Mouse (Mus musculus): ENCODE measurements around the gene Smox. TPM values are rescaled to one million over a fixed set of nuclear protein-coding genes. Genes with fewer than 3 reads are reported as not detected.

Smox gene
- polyA plus RNA-seq, 1 experiment = 28.7 TPM

DNA sequence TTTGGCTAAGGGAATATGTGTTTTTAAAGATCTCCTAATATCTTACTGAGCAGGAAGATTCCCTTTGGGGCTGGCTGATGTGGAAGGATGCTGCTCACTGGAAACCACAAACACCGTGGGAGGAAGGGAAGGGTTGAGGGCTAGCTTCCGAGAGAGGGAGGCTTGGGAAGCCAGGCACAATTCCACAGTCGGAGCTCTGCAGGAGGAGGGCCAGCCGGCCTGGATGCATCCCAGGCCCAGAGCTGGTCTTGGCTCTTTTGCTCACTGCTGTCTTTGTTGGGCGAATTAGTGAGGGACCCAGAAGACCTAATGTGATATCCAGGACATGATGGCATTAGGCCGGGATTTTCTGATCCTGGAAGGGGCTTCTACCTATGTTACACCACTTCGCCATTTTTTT lies 6.9 kb downstream of the Smox start:
- H3K27ac ChIP-seq (ENCODE audit: insufficient read depth, low read depth, low read length) = no peak overlapping the region
- no peak for TF ChIP-seq POLR2A (IDR thresholded peaks at IDR 0.05; ENCODE audit: low read depth, low read length)
- TF ChIP-seq CTCF (IDR thresholded peaks at IDR 0.05; ENCODE audit: extremely low read depth, insufficient read length, insufficient replicate concordance, low read depth, low read length) = no peak
- H3K4me1 ChIP-seq (ENCODE audit: control insufficient read depth, insufficient read depth, insufficient read length, low read length) = peaks cover 15% of the 10 kb centered on the region
- H3K36me3 ChIP-seq (ENCODE audit: control insufficient read depth, insufficient read depth, low read length) = no peaks in the 10 kb centered on the region
- WGBS = 74% methylated on average over 7 of the region's 7 CpGs
- no peak overlapping the region for H3K4me3 ChIP-seq (ENCODE audit: low read depth, low read length)
- no peaks in the 10 kb centered on the region for H3K27me3 ChIP-seq (ENCODE audit: control insufficient read depth, insufficient read depth, low read length)

DNA sequence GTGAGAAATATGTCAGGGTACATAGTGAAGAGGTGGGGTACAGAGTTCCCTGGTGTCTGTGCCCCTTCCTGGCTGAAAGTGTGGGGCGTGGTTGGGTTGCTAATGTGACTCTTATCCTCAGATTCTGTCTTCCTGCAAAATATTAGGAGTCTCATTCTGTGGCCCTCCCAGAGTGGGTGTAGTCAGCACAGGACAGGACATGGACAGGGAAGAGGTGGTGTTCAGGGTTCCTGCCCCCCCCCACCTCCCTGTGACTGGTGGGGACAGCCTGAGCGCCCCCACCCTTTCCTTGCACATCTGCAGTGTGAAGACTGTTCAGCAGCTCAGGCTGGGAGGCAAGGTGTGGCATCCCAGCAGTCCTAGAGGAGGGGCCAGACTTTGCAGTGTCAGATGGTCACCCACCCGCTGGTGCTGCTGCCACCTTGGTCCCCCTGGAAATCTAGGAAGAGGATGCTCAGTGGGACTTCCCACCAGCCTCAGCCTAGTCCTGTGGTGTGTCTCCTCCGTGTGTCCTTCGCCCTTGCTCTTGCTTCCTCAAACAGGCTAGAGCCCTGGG lies 8.1 kb downstream of the Smox start:
- no peak for TF ChIP-seq CTCF (IDR thresholded peaks at IDR 0.05; ENCODE audit: extremely low read depth, insufficient read length, insufficient replicate concordance, low read depth, low read length)
- Histone ChIP-seq H3K4me3 (ENCODE audit: low read depth, low read length) (no peak overlapping the region), H3K27me3 (ENCODE audit: control insufficient read depth, insufficient read depth, low read length) (no peaks in the 10 kb centered on the region), H3K36me3 (ENCODE audit: control insufficient read depth, insufficient read depth, low read length) (no peaks in the 10 kb centered on the region), H3K27ac (ENCODE audit: insufficient read depth, low read depth, low read length) (no peak overlapping the region), H3K4me1 (ENCODE audit: control insufficient read depth, insufficient read depth, insufficient read length, low read length) (peaks cover 15% of the 10 kb centered on the region)
- WGBS = 67% methylated on average over 5 of the region's 5 CpGs

DNA sequence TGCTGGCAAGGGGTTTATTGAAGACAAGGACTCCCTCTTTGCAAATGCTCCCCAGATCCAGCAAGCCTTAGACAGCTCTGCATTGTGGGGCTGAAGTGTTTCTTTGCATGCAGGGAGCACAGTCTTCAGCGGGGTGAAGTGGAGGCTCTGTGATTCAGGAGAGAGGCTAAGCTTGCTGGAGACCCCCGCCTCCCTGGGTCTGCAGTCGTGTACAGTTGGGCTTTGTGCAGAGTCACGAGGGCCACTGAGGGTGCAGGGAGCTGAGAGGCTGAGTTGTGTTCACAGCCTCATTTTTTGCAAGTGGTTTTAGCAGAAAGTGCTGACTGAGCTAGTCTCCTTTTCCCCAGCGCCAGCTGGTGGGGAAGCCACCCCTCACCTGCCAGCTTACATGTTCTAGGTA lies 10.6 kb downstream of the Smox start:
- H3K27me3 ChIP-seq (ENCODE audit: control insufficient read depth, insufficient read depth, low read length) = no peaks in the 10 kb centered on the region
- TF ChIP-seq POLR2A (IDR thresholded peaks at IDR 0.05; ENCODE audit: low read depth, low read length) = no peak
- no peak for TF ChIP-seq CTCF (IDR thresholded peaks at IDR 0.05; ENCODE audit: extremely low read depth, insufficient read length, insufficient replicate concordance, low read depth, low read length)
- H3K36me3 ChIP-seq (ENCODE audit: control insufficient read depth, insufficient read depth, low read length) = no peaks in the 10 kb centered on the region
- H3K4me3 ChIP-seq (ENCODE audit: low read depth, low read length) = no peak overlapping the region
- WGBS = 76% methylated on average over 5 of the region's 5 CpGs
- H3K27ac ChIP-seq (ENCODE audit: insufficient read depth, low read depth, low read length) = no peak overlapping the region
- peaks cover 8% of the 10 kb centered on the region for H3K4me1 ChIP-seq (ENCODE audit: control insufficient read depth, insufficient read depth, insufficient read length, low read length)

DNA sequence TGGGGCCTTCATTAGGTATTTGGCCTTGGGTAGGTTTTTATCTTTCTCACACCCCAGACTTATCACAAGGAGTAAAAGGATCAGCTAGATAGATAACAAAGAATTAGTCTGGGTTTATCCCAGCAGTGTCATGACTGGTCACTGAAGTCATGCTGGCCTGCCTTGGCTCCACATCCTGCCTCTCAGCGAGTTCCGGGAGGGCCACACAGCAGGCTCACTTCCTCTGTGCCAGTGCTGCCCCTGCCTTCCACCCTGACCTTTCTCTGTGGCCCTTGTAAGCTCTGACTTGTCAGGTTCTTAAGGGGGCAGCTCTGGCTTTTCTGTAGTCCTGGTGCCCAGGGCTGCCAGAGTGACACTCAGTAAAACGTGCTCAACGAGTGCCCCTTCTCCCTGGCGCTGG lies 11.3 kb downstream of the Smox start:
- no peak overlapping the region for H3K4me3 ChIP-seq (ENCODE audit: low read depth, low read length)
- TF ChIP-seq CTCF (IDR thresholded peaks at IDR 0.05; ENCODE audit: extremely low read depth, insufficient read length, insufficient replicate concordance, low read depth, low read length) (no peak), POLR2A (IDR thresholded peaks at IDR 0.05; ENCODE audit: low read depth, low read length) (no peak)
- H3K36me3 ChIP-seq (ENCODE audit: control insufficient read depth, insufficient read depth, low read length) = no peaks in the 10 kb centered on the region
- peaks cover 8% of the 10 kb centered on the region for H3K4me1 ChIP-seq (ENCODE audit: control insufficient read depth, insufficient read depth, insufficient read length, low read length)
- H3K27ac ChIP-seq (ENCODE audit: insufficient read depth, low read depth, low read length) = no peak overlapping the region
- WGBS = 79% methylated on average over 5 of the region's 5 CpGs
- H3K27me3 ChIP-seq (ENCODE audit: control insufficient read depth, insufficient read depth, low read length) = no peaks in the 10 kb centered on the region

DNA sequence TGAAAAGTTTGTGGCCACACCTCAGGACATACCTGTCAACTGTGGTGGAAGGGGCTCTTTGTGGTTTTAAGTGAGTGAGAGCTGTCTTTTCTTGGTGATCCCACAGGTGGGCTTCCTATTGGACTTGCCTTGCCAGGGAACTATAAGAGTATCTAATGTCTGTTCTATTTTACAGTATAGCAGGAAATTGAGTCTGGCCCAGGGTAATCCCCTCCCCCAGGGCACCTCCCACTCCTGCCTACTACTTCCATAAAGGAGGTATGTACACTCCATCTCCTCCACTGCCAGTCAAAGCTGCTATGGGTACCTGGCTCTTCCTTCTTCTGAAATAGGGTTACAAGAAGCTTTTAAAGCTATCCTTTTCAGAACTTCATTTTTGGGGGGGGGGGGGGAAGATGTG lies 14.1 kb downstream of the Smox start:
- Histone ChIP-seq H3K36me3 (ENCODE audit: control insufficient read depth, insufficient read depth, low read length) (no peaks in the 10 kb centered on the region), H3K27me3 (ENCODE audit: control insufficient read depth, insufficient read depth, low read length) (no peaks in the 10 kb centered on the region)
- TF ChIP-seq POLR2A (IDR thresholded peaks at IDR 0.05; ENCODE audit: low read depth, low read length) (no peak), CTCF (IDR thresholded peaks at IDR 0.05; ENCODE audit: extremely low read depth, insufficient read length, insufficient replicate concordance, low read depth, low read length) (no peak)

DNA sequence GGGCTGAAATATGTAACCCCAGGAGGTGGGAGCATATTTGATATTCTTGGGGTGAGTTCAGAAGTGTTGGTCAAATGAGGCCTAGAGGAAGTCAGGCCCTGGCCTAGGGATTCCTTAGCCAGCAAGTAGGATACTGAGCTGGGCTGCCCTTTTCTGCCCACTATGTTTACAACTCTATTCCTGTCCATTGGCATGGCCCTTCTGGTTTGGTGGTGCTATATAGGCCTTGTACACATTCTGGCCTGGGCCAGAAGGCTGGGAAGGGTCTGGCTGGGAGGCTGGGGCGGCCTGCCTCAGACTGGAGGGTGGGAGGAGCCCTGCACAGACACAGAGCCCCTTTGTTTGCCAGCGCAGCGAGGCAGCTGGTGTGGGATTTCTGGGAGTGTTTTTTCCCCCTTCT lies 15.1 kb downstream of the Smox start:
- Histone ChIP-seq H3K36me3 (ENCODE audit: control insufficient read depth, insufficient read depth, low read length) (no peaks in the 10 kb centered on the region), H3K27me3 (ENCODE audit: control insufficient read depth, insufficient read depth, low read length) (no peaks in the 10 kb centered on the region), H3K4me1 (ENCODE audit: control insufficient read depth, insufficient read depth, insufficient read length, low read length) (peaks cover 8% of the 10 kb centered on the region), H3K27ac (ENCODE audit: insufficient read depth, low read depth, low read length) (no peak overlapping the region), H3K4me3 (ENCODE audit: low read depth, low read length) (no peak overlapping the region)
- no peak for TF ChIP-seq POLR2A (IDR thresholded peaks at IDR 0.05; ENCODE audit: low read depth, low read length)
- WGBS = 71% methylated on average over 3 of the region's 3 CpGs

More for the DNA sequence above, 14.1 kb downstream of the Smox start:
- no peak overlapping the region for H3K27ac ChIP-seq (ENCODE audit: insufficient read depth, low read depth, low read length)
- peaks cover 8% of the 10 kb centered on the region for H3K4me1 ChIP-seq (ENCODE audit: control insufficient read depth, insufficient read depth, insufficient read length, low read length)
- no peak overlapping the region for H3K4me3 ChIP-seq (ENCODE audit: low read depth, low read length)

DNA sequence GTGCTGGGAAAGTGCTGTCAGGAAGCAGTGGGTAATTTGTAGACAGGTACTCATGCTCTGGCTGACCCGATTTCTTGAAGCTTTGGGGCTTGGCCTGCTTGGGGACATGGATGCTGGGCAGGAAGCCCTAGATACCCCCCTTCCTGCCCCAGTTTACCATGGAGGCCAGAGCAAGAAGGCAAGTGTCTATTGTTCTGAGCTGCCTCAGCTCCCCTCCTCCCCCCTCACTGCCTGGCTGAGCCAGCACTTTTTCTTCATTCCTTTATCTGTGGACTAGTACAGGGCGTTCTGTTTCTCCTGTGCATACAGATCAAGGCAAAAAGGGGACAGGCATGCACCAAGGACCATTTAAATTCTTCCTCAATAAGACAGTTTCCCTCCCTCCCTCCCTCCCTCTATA lies 17.2 kb downstream of the Smox start:
- no peak overlapping the region for H3K27ac ChIP-seq (ENCODE audit: insufficient read depth, low read depth, low read length)
- H3K36me3 ChIP-seq (ENCODE audit: control insufficient read depth, insufficient read depth, low read length) = no peaks in the 10 kb centered on the region
- H3K27me3 ChIP-seq (ENCODE audit: control insufficient read depth, insufficient read depth, low read length) = no peaks in the 10 kb centered on the region
- TF ChIP-seq POLR2A (IDR thresholded peaks at IDR 0.05; ENCODE audit: low read depth, low read length) (no peak), CTCF (IDR thresholded peaks at IDR 0.05; ENCODE audit: extremely low read depth, insufficient read length, insufficient replicate concordance, low read depth, low read length) (no peak)
- H3K4me1 ChIP-seq (ENCODE audit: control insufficient read depth, insufficient read depth, insufficient read length, low read length) = peaks cover 5% of the 10 kb centered on the region; the same call in 1 of the 2 replicates
- WGBS = 54% methylated on average over 2 of the region's 2 CpGs
- H3K4me3 ChIP-seq (ENCODE audit: low read depth, low read length) = no peak overlapping the region

Measured in small intestine, adult 2 months (tissue).